Mouse (Mus musculus) ES-Bruce4 (cell line): Measurements from ENCODE around the gene Lrrn4cl.

ENCODE experiments used
- CTCF ChIP-seq: IDR thresholded peaks from one replicate; pipeline ENCODE4 v1.8.1; 2011; ENCODE audit warnings: low read depth, low read length
- EP300 ChIP-seq: IDR thresholded peaks from 2 replicates; pipeline ENCODE4 v1.6.1; 2011; ENCODE audit warnings: low read depth, low read length; ENCODE audit not compliant: insufficient read depth
- POLR2A ChIP-seq: IDR thresholded peaks from one replicate; pipeline ENCODE4 v1.8.1; 2011; ENCODE audit warnings: low read length; ENCODE audit not compliant: insufficient read depth

DNA sequence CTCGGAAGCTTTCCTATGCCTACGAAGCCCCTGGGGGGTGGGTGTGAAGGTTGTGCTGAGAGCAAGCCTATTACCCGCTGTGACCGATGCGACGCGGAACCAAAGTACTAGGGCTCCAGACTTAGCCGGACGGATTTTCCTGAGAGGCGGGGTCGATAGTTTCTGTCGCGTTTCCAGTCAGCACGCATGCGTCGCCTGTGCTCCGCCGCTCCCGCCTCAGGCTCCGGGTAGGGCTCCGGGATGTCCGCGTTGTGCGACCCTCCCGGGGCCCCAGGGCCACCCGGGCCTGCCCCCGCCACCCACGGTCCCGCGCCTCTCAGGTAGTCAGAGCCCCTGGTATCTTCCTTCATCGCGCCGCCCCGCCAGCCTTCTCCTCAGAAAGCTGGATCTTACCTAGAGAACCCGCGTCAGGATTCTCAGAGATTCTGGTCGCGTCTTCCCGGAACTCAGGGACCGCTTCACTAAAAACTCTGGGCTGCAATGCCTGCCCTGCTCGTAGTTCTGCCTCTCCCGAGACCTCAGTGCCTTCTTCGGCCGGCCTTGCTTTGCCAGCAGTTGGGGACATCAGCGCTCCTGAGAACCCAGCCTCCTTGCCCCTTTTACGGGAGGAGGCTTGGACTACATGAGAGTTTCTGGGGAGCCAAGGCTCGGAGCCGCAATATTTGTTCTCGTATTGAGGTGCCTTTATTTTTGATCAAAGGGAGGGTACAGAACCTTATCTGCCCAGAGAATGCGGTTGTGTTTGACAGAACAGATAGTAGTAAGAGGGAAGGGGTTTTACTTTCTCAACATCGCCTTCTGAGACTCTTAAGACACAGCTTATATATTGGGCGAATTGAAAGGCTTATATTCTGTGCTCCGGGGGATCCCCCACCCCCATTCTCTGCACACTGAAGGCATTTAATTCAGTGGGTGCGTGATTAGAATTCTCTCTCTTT lies 42.5 kb downstream of the Lrrn4cl start, which contains the start of gene Ints5:
- no peak for TF ChIP-seq CTCF
- peak; percentile 63; the same call in 1 of the 2 replicates for TF ChIP-seq EP300
- peak; percentile 66 for TF ChIP-seq POLR2A
